8 mouse cellular contexts compared by ENCODE assay signal in genomic region chr4:125265575-125265974, GRCm38 (mm10).
A peak's percentile ranks its signal among the peaks of the same experiment; 100 is the strongest.
DNase-seq lines count a peak whose midpoint lies in the region; ATAC-seq and TF ChIP-seq lines count a peak whose summit lies in the region.

No protein-coding gene starts in this region.

- TF ChIP-seq POLR2A in heart, adult 2 months (IDR thresholded peaks at IDR 0.05; ENCODE audit: insufficient read depth, low read depth, low read length), result no peak
- TF ChIP-seq POLR2A in cortical plate, adult 2 months (IDR thresholded peaks at IDR 0.05; ENCODE audit: extremely low read depth, insufficient read depth, low read length), result no peak

- no peak overlapping the region for H3K4me2 ChIP-seq in lung, postnatal 0 days (replicated peaks; ENCODE audit: low read depth, low read length)

- H3K4me3 ChIP-seq in heart, adult 2 months, result no peak overlapping the region
- H3K4me3 ChIP-seq in cortical plate, adult 2 months (ENCODE audit: insufficient read depth, low read length), result no peak overlapping the region
- no peak overlapping the region for H3K4me3 ChIP-seq in lung, postnatal 0 days (ENCODE audit: low read depth, low read length)

- ATAC-seq in lung, postnatal 0 days, result no peak

- no peaks in the 10 kb centered on the region for H3K9me3 ChIP-seq in lung, postnatal 0 days (ENCODE audit: low read length)

- H3K79me2 ChIP-seq in heart, adult 2 months (replicated peaks; ENCODE audit: control insufficient read depth, insufficient read depth, low read length), result no peaks in the 10 kb centered on the region

- H3K4me1 ChIP-seq in heart, adult 2 months (ENCODE audit: control insufficient read depth, insufficient read depth, low read length), result no peaks in the 10 kb centered on the region
- H3K4me1 ChIP-seq in cortical plate, adult 2 months (ENCODE audit: control insufficient read depth, insufficient read depth, low read length), result 0 out of 2 replicates have a peak, but pooled peaks cover 1% of the 10 kb centered on the region
- no peaks in the 10 kb centered on the region for H3K4me1 ChIP-seq in lung, postnatal 0 days (ENCODE audit: insufficient read depth, low read depth, low read length)

- H3K27ac ChIP-seq in heart, adult 2 months, result no peak overlapping the region
- H3K27ac ChIP-seq in cortical plate, adult 2 months (ENCODE audit: insufficient read depth, low read length), result no peak overlapping the region
- H3K27ac ChIP-seq in lung, postnatal 0 days (ENCODE audit: low read length), result no peak overlapping the region

- no peaks in the 10 kb centered on the region for H3K36me3 ChIP-seq in heart, adult 2 months (ENCODE audit: control insufficient read depth, insufficient read depth, low read length)
- H3K36me3 ChIP-seq in lung, postnatal 0 days (ENCODE audit: insufficient read depth, low read length), result no peaks in the 10 kb centered on the region

- peak; percentile 70 for TF ChIP-seq CTCF in heart, adult 2 months (IDR thresholded peaks at IDR 0.05)
- TF ChIP-seq CTCF in cortical plate, adult 2 months (IDR thresholded peaks at IDR 0.05; ENCODE audit: extremely low read depth, insufficient read depth, low read length), result peak; percentile 60
- peak; percentile 68 for TF ChIP-seq CTCF in lung, postnatal 0 days (IDR thresholded peaks at IDR 0.05)

- intact Hi-C loops in heart, adult 2 months (cut with DNase I), result no loop called here

- TF ChIP-seq EP300 in heart, adult 2 months (IDR thresholded peaks at IDR 0.05; ENCODE audit: insufficient read depth, low read depth, low read length), result no peak
- no peak for TF ChIP-seq EP300 in lung, postnatal 0 days (IDR thresholded peaks at IDR 0.05)

- DNase-seq in heart, adult 2 months, result peak in 1 of 2 experiments; percentile 27
- DNase-seq in heart, adult 11 months, result no peak
- peak; percentile 22 for DNase-seq in urinary bladder, adult 2 months (ENCODE audit: low spot score)
- no peak for DNase-seq in urinary bladder, postnatal 10 days (ENCODE audit: low spot score)
- DNase-seq in lung, postnatal 0 days (ENCODE audit: low spot score), result no peak
- DNase-seq in spleen, postnatal 36 days (ENCODE audit: low spot score in 2 of 2), result peak; percentile 4 to 6
- DNase-seq in urinary bladder, postnatal 4 days (ENCODE audit: low spot score in 2 of 2), result no peak

- 15% methylated on average over 5 of the region's 5 CpGs for WGBS in heart, adult 2 months
- 14% methylated on average over 5 of the region's 5 CpGs for WGBS in lung, postnatal 0 days

- no peak overlapping the region for H3K9ac ChIP-seq in heart, adult 2 months (ENCODE audit: low read depth, low read length)
- H3K9ac ChIP-seq in lung, postnatal 0 days (replicated peaks; ENCODE audit: low read depth), result no peak overlapping the region

- H3K27me3 ChIP-seq in heart, adult 2 months (ENCODE audit: control insufficient read depth, insufficient read depth, low read length), result no peaks in the 10 kb centered on the region
- no peaks in the 10 kb centered on the region for H3K27me3 ChIP-seq in lung, postnatal 0 days (replicated peaks; ENCODE audit: insufficient read depth, low read length)

Comparison
In these comparisons a context has a peak if more than half of its experiments do, and no peak if none do; other contexts are left out.
1. DNase-seq: peak in urinary bladder, adult 2 months (single experiment) and spleen, postnatal 36 days (2 of 2); none in heart, adult 11 months (single experiment), urinary bladder, postnatal 10 days (single experiment), lung, postnatal 0 days (single experiment) and urinary bladder, postnatal 4 days (0 of 2).
2. Peak in every context shown above with its lines, with median percentiles within 50 percentile points of each other: CTCF ChIP-seq.